Mouse (Mus musculus) MEL (cell line): ENCODE measurements around the gene Zfp560. TPM values are rescaled to one million over a fixed set of nuclear protein-coding genes. Genes with fewer than 3 reads are reported as not detected.

Experiments
- DNase-seq: peaks from one replicate; pipeline ENCODE4 v3.0.0; 2011; ENCODE audit warnings: low read depth, low spot score
- H3K27ac ChIP-seq: 2 replicates; pipeline ENCODE4 v1.5.1; 2012; ENCODE audit warnings: low read depth, mild to moderate bottlenecking, control low read depth, low read length, moderate library complexity; ENCODE audit not compliant: control insufficient read depth
- H3K27me3 ChIP-seq, 2 experiments: fragments of 150-350 bp in 1 of 2; sonication (generic) in 1 of 2; 2 replicates each; pipeline ENCODE4 v1.6.1; 2012; ENCODE audit warnings: low read length in 2 of 2, mild to moderate bottlenecking in 2 of 2, improper control_type of control experiment in 1 of 2, moderate library complexity in 1 of 2; ENCODE audit not compliant: insufficient read depth in 2 of 2, control insufficient read depth in 1 of 2
- H3K36me3 ChIP-seq, 2 experiments: 2 replicates each; pipeline ENCODE4 v1.6.1; 2012 to 2014; ENCODE audit warnings: low read length in 2 of 2, improper control_type of control experiment in 1 of 2, inconsistent platforms in 1 of 2, mild to moderate bottlenecking in 1 of 2; ENCODE audit not compliant: insufficient read depth in 2 of 2, control insufficient read depth in 1 of 2
- H3K4me1 ChIP-seq, 2 experiments: fragments of 150-350 bp in 1 of 2; sonication (generic) in 1 of 2; 2 replicates each; pipeline ENCODE4 v1.6.1; 2012; ENCODE audit warnings: low read length in 2 of 2, improper control_type of control experiment in 1 of 2, mild to moderate bottlenecking in 1 of 2; ENCODE audit not compliant: insufficient read depth in 2 of 2, control insufficient read depth in 1 of 2
- H3K4me3 ChIP-seq, 2 experiments: fragments of 150-350 bp in 1 of 2; sonication (generic) in 1 of 2; 2 replicates each; pipeline ENCODE4 v1.5.1; 2012; ENCODE audit warnings: low read depth in 2 of 2, low read length in 2 of 2, mild to moderate bottlenecking in 2 of 2, moderate library complexity in 2 of 2, control low read depth in 1 of 2, improper control_type of control experiment in 1 of 2; ENCODE audit not compliant: control insufficient read depth in 1 of 2, insufficient read depth in 1 of 2
- H3K79me2 ChIP-seq: 2 replicates; pipeline ENCODE4 v1.6.1; 2012; ENCODE audit warnings: mild to moderate bottlenecking, low read length, moderate library complexity; ENCODE audit not compliant: control insufficient read depth, poor library complexity, insufficient read depth
- H3K9ac ChIP-seq: 2 replicates; pipeline ENCODE4 v1.6.1; 2012; ENCODE audit warnings: low read depth, mild to moderate bottlenecking, control low read depth, low read length, moderate library complexity; ENCODE audit not compliant: control insufficient read depth, poor library complexity, severe bottlenecking
- H3K9me3 ChIP-seq: fragments of 150-350 bp; sonication (generic); replicated peaks from 2 replicates; pipeline ENCODE4 v1.6.1; 2012; ENCODE audit warnings: mild to moderate bottlenecking, low read length, improper control_type of control experiment, moderate library complexity; ENCODE audit not compliant: insufficient read depth
- BHLHE40 ChIP-seq: IDR thresholded peaks from 2 replicates; pipeline ENCODE4 v1.6.1; 2012; ENCODE audit warnings: low read depth, mild to moderate bottlenecking, inconsistent platforms, low read length, improper control_type of control experiment, borderline replicate concordance
- CHD1 ChIP-seq: IDR thresholded peaks from 2 replicates; pipeline ENCODE4 v1.6.1; 2012; ENCODE audit warnings: low read depth, mild to moderate bottlenecking, inconsistent platforms, low read length, improper control_type of control experiment
- CHD2 ChIP-seq: IDR thresholded peaks from 2 replicates; pipeline ENCODE4 v1.6.1; 2011; ENCODE audit warnings: low read length, improper control_type of control experiment
- CTCF ChIP-seq, 3 experiments: IDR thresholded peaks in 2 of 3; conservative IDR thresholded peaks in 1 of 3; 2 replicates each; pipeline ENCODE4 v1.5.1; 2011 to 2012; ENCODE audit warnings: low read length in 3 of 3, low read depth in 2 of 3, mild to moderate bottlenecking in 2 of 3, improper control_type of control experiment in 1 of 3, inconsistent platforms in 1 of 3, mixed read lengths in 1 of 3, moderate library complexity in 1 of 3; ENCODE audit not compliant: control insufficient read depth in 1 of 3, insufficient read depth in 1 of 3, poor library complexity in 1 of 3, severe bottlenecking in 1 of 3
- E2F4 ChIP-seq: IDR thresholded peaks from 2 replicates; pipeline ENCODE4 v1.6.1; 2011; ENCODE audit warnings: low read depth, low read length, improper control_type of control experiment, borderline replicate concordance
- ELF1 ChIP-seq: IDR thresholded peaks from 2 replicates; pipeline ENCODE4 v1.6.1; 2014; ENCODE audit warnings: low read depth, mild to moderate bottlenecking, inconsistent platforms, low read length, improper control_type of control experiment, moderate library complexity
- ETS1 ChIP-seq: IDR thresholded peaks from 2 replicates; pipeline ENCODE4 v1.6.1; 2012; ENCODE audit warnings: low read depth, mild to moderate bottlenecking, inconsistent platforms, low read length, improper control_type of control experiment, moderate library complexity
- GABPA ChIP-seq: IDR thresholded peaks from 2 replicates; pipeline ENCODE4 v1.6.1; 2012; ENCODE audit warnings: low read depth, mild to moderate bottlenecking, inconsistent platforms, low read length, improper control_type of control experiment, moderate library complexity
- GATA1 ChIP-seq: IDR thresholded peaks from 2 replicates; pipeline ENCODE4 v1.6.1; 2011; ENCODE audit warnings: low read depth, low read length, improper control_type of control experiment
- HCFC1 ChIP-seq: IDR thresholded peaks from 2 replicates; pipeline ENCODE4 v1.6.1; 2012; ENCODE audit warnings: low read depth, mild to moderate bottlenecking, inconsistent platforms, low read length, improper control_type of control experiment, moderate library complexity
- JUND ChIP-seq: IDR thresholded peaks from 2 replicates; pipeline ENCODE4 v1.6.1; 2011; ENCODE audit warnings: low read depth, mild to moderate bottlenecking, improper control_type of control experiment, low read length
- MAFK ChIP-seq: IDR thresholded peaks from 2 replicates; pipeline ENCODE4 v1.6.1; 2011; ENCODE audit warnings: low read depth, mild to moderate bottlenecking, low read length, improper control_type of control experiment, borderline replicate concordance
- MAX ChIP-seq: IDR thresholded peaks from 2 replicates; pipeline ENCODE4 v1.6.1; 2011; ENCODE audit warnings: low read length, improper control_type of control experiment
- MEF2A ChIP-seq: IDR thresholded peaks from 2 replicates; pipeline ENCODE4 v1.6.1; 2014; ENCODE audit warnings: low read depth, mild to moderate bottlenecking, inconsistent platforms, low read length, improper control_type of control experiment; ENCODE audit not compliant: poor library complexity, insufficient replicate concordance, severe bottlenecking; ENCODE audit errors: extremely low read depth
- MXI1 ChIP-seq: IDR thresholded peaks from 2 replicates; pipeline ENCODE4 v1.6.1; 2011; ENCODE audit warnings: mild to moderate bottlenecking, low read depth, low read length, improper control_type of control experiment
- MYB ChIP-seq: IDR thresholded peaks from 2 replicates; pipeline ENCODE4 v1.6.1; 2011; ENCODE audit warnings: mild to moderate bottlenecking, low read depth, low read length, improper control_type of control experiment
- MYC ChIP-seq: IDR thresholded peaks from 2 replicates; pipeline ENCODE4 v1.6.1; 2011; ENCODE audit warnings: low read depth, mild to moderate bottlenecking, low read length, improper control_type of control experiment, moderate library complexity
- NRF1 ChIP-seq: IDR thresholded peaks from 2 replicates; pipeline ENCODE4 v1.6.1; 2014; ENCODE audit warnings: low read depth, mild to moderate bottlenecking, inconsistent platforms, low read length, improper control_type of control experiment, moderate library complexity; ENCODE audit not compliant: poor library complexity, insufficient read depth, severe bottlenecking
- POLR2A ChIP-seq, 2 experiments: IDR thresholded peaks; 2 replicates each; pipeline ENCODE4 v1.6.1; 2011 to 2012; ENCODE audit warnings: low read length in 2 of 2, mild to moderate bottlenecking in 2 of 2, control low read depth in 1 of 2, improper control_type of control experiment in 1 of 2, low read depth in 1 of 2, moderate library complexity in 1 of 2; ENCODE audit not compliant: control insufficient read depth in 1 of 2, insufficient read depth in 1 of 2, poor library complexity in 1 of 2
- POLR2AphosphoS2 ChIP-seq: IDR thresholded peaks from 2 replicates; pipeline ENCODE4 v1.6.1; 2011; ENCODE audit warnings: low read length, improper control_type of control experiment
- POLR2AphosphoS5 ChIP-seq: IDR thresholded peaks from 2 replicates; pipeline ENCODE4 v1.6.1; 2012; ENCODE audit warnings: low read depth, borderline replicate concordance, mild to moderate bottlenecking, inconsistent platforms, low read length, moderate library complexity, mixed read lengths
- RAD21 ChIP-seq: IDR thresholded peaks from 2 replicates; pipeline ENCODE4 v1.6.1; 2011; ENCODE audit warnings: mild to moderate bottlenecking, low read depth, low read length, improper control_type of control experiment
- SIN3A ChIP-seq: IDR thresholded peaks from 2 replicates; pipeline ENCODE4 v1.6.1; 2012; ENCODE audit warnings: low read length, improper control_type of control experiment, inconsistent platforms
- SMC3 ChIP-seq: IDR thresholded peaks from 2 replicates; pipeline ENCODE4 v1.6.1; 2011; ENCODE audit warnings: low read depth, low read length, improper control_type of control experiment
- TAL1 ChIP-seq: IDR thresholded peaks from 2 replicates; pipeline ENCODE4 v1.6.1; 2012; ENCODE audit warnings: mild to moderate bottlenecking, inconsistent platforms, low read length, moderate library complexity, mixed read lengths
- TBP ChIP-seq: IDR thresholded peaks from 2 replicates; pipeline ENCODE4 v1.8.0; 2011; ENCODE audit warnings: low read depth, low read length, improper control_type of control experiment
- TCF12 ChIP-seq: IDR thresholded peaks from 2 replicates; pipeline ENCODE4 v1.6.1; 2014; ENCODE audit warnings: low read depth, mild to moderate bottlenecking, inconsistent platforms, low read length, improper control_type of control experiment, moderate library complexity
- UBTF ChIP-seq: IDR thresholded peaks from 2 replicates; pipeline ENCODE4 v1.6.1; 2012; ENCODE audit warnings: low read depth, mild to moderate bottlenecking, inconsistent platforms, low read length, improper control_type of control experiment, moderate library complexity, borderline replicate concordance; ENCODE audit not compliant: insufficient read depth
- USF1 ChIP-seq: IDR thresholded peaks from 2 replicates; pipeline ENCODE4 v1.6.1; 2014; ENCODE audit warnings: low read depth, mild to moderate bottlenecking, inconsistent platforms, low read length, improper control_type of control experiment, moderate library complexity
- USF2 ChIP-seq, 2 experiments: IDR thresholded peaks; 2 replicates each; pipeline ENCODE4 v1.6.1; 2011 to 2012; ENCODE audit warnings: improper control_type of control experiment in 2 of 2, low read length in 2 of 2, borderline replicate concordance in 1 of 2, inconsistent platforms in 1 of 2, low read depth in 1 of 2, mild to moderate bottlenecking in 1 of 2; ENCODE audit not compliant: insufficient read depth in 1 of 2
- ZC3H11A ChIP-seq: IDR thresholded peaks from 2 replicates; pipeline ENCODE4 v1.6.1; 2012; ENCODE audit warnings: low read depth, mild to moderate bottlenecking, inconsistent platforms, low read length, improper control_type of control experiment
- ZKSCAN1 ChIP-seq: IDR thresholded peaks from 2 replicates; pipeline ENCODE4 v1.6.1; 2012; ENCODE audit warnings: low read depth, mild to moderate bottlenecking, inconsistent platforms, low read length, improper control_type of control experiment, moderate library complexity
- ZMIZ1 ChIP-seq: IDR thresholded peaks from 2 replicates; pipeline ENCODE4 v1.6.1; 2012; ENCODE audit warnings: low read depth, mild to moderate bottlenecking, inconsistent platforms, low read length, improper control_type of control experiment, moderate library complexity
- ZNF384 ChIP-seq: IDR thresholded peaks from 2 replicates; pipeline ENCODE4 v1.6.1; 2012; ENCODE audit warnings: low read depth, mild to moderate bottlenecking, inconsistent platforms, low read length, improper control_type of control experiment
- polyA plus RNA-seq, 2 experiments: library from polyadenylated mRNA; stranded (reverse) in 1 of 2; unstranded in 1 of 2; fragments of >175 nt in 1 of 2; fragments of >200 nt in 1 of 2; gene quantifications; 2 replicates each; pipeline versions ENCODE4 v1.2.1 to v1.2.4; 2012; ENCODE audit warnings: low replicate concordance in 2 of 2, low read depth in 1 of 2; ENCODE audit not compliant: insufficient read length in 2 of 2, insufficient read depth in 1 of 2, missing spikeins in 1 of 2
- total RNA-seq: library from RNA; depleted of rRNA; stranded (reverse); fragments of 300-350 nt; gene quantifications from 2 replicates; pipeline ENCODE4 v1.2.3, GENCODE M21; 2012; rRNA removed

Zfp560 gene
- 31.5 and 42.0 TPM in 2 replicates for total RNA-seq
- polyA plus RNA-seq = 10 to 100 TPM in 1 of 2 experiments, not detected in 1; 37.0 TPM

DNA sequence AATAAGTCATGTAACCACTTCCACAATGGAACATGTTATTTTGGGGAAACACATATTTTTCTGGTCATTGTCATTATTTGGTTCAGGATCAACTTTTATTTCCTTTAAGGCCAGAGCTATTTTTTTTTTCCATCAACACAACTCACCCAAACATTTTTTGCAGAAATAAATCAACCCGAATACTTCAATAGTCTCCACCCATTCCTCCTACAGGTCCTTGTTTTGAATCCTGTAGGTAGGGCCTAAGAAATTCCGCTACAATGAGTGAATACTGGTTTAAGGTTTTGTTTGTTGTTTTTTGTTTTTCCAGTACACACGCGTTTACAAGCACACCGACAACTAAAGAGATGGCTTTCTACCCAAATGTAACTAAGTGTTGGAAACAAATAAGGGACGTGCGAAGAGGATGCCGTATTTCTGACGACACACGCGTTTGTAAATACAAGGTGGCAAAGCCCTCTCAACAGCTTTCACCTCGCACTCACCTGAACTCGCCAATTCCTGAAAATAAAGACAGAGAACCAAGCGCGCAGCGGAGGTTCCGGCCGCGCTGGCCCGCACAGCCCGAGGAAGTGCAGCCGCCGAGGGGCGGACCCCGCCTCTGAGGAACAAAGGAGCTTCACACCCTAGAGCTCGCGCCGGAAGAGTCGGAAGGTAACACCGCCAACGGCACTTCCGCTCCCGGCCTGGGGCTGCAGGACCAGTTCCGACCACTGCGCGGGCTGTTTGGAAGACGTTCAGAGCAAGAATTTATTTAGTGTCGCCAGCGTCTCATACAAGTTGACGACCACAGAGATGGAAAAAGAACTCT lies at the start of gene Zfp560:
TSS of gene Zfp560 (minus strand) at position 646 of the 811 bp plus-strand sequence.
- Histone ChIP-seq H3K36me3 (peaks cover 0 to 6% of the 10 kb centered on the region in 2 experiments; a peak in 2 of 4 replicates), H3K27ac (peak within 1 kb of the TSS; percentile 53), H3K27me3 (no peaks in the 10 kb centered on the region), H3K79me2 (peaks cover 11% of the 10 kb centered on the region), H3K4me1 (peaks cover 6 to 10% of the 10 kb centered on the region in 2 experiments; a peak in 3 of 4 replicates), H3K9me3 (no peaks in the 10 kb centered on the region), H3K9ac (peak within 1 kb of the TSS; percentile 74), H3K4me3 (peak within 1 kb of the TSS; percentile 68 to 74)
- DNase-seq = peak; percentile 100
- no peak for TF ChIP-seq USF1
- 0 out of 2 replicates have a peak, but pooled peaks have one; percentile 54 for TF ChIP-seq MAFK
- TF ChIP-seq ZC3H11A = 0 out of 2 replicates have a peak, but pooled peaks have one; percentile 26
- peak; percentile 93 for TF ChIP-seq ZMIZ1
- TF ChIP-seq GATA1 = 0 out of 2 replicates have a peak, but pooled peaks have one; percentile 3
- TF ChIP-seq JUND = peak; percentile 39; the same call in 1 of the 2 replicates
- peak; percentile 55 to 89 (median 61) for TF ChIP-seq CTCF (IDR thresholded peaks at IDR 0.05 in 2 of 3, conservative IDR thresholded peaks at IDR 0.05 in 1 of 3; ENCODE audit: control insufficient read depth in 1 of 3, insufficient read depth in 1 of 3, low read depth in 2 of 3, low read length in 3 of 3, poor library complexity in 1 of 3, severe bottlenecking in 1 of 3)
- TF ChIP-seq POLR2A (IDR thresholded peaks at IDR 0.05; ENCODE audit: control insufficient read depth in 1 of 2, insufficient read depth in 1 of 2, low read depth in 1 of 2, low read length in 2 of 2, poor library complexity in 1 of 2) = peak; percentile 86 to 99
- TF ChIP-seq POLR2AphosphoS2 = peak; percentile 97
- no peak for TF ChIP-seq GABPA
- TF ChIP-seq MXI1 = peak; percentile 92
- TF ChIP-seq MEF2A = no peak
- TF ChIP-seq ZKSCAN1 = no peak; the same call in 1 of the 2 replicates
- TF ChIP-seq UBTF = peak; percentile 100
- no peak for TF ChIP-seq CHD2
- TF ChIP-seq BHLHE40 = no peak
- 0 out of 2 replicates have a peak, but pooled peaks have one; percentile 45 for TF ChIP-seq NRF1
- TF ChIP-seq TCF12 = peak; percentile 89
- peak; percentile 26; the same call in 1 of the 2 replicates for TF ChIP-seq SMC3
- no peak; the same call in 1 of the 2 replicates for TF ChIP-seq MAX
- peak; percentile 97 for TF ChIP-seq SIN3A
- TF ChIP-seq POLR2AphosphoS5 = no peak
- TF ChIP-seq CHD1 = peak; percentile 97
- no peak; the same call in 1 of the 2 replicates for TF ChIP-seq MYC
- TF ChIP-seq MYB = peak; percentile 85
- no peak for TF ChIP-seq USF2 (IDR thresholded peaks at IDR 0.05; ENCODE audit: borderline replicate concordance in 1 of 2, insufficient read depth in 1 of 2, low read depth in 1 of 2, low read length in 2 of 2)
- no peak; the same call in 1 of the 2 replicates for TF ChIP-seq ETS1
- TF ChIP-seq TAL1 = no peak
- TF ChIP-seq RAD21 = no peak; the same call in none of the 2 replicates
- peak; percentile 94 for TF ChIP-seq ELF1
- peak; percentile 94 for TF ChIP-seq TBP
- TF ChIP-seq HCFC1 = peak; percentile 97
- TF ChIP-seq E2F4 = peak; percentile 76
- peak; percentile 69 for TF ChIP-seq ZNF384
